Mouse (Mus musculus): Measurements from ENCODE around the gene Haus6.

DNA sequence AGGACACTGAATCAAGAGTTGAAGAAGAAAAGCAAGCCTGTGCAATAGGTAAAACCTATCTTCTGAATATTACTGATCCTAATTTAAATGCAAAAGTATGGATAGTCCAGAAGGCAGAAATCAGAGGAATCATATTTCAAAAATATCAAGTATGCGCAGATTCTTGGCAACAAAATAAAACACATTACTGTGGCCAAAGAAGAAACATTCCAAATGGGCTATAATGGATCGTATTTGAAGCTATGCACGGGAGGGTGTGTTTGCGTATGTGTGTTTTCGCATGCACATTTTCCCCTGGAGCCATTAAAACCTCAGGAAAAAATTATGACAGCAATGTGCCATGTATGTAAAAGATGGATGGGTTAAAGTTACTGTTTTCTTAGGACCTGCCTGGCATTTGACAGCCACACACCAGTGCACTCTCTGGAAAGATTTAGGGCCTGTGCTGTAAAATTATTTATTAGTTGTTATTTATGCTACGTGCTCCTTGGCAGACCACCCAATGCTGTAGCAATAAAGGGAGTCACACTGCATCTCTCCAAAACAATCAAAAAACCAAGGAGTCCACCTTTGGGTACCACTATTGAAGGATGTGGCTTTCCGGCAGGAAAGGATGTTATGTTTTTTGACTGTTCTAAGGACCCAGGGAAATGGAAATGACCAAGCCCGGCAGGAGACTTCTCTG, 78.3 kb downstream of the Haus6 start:
- TF ChIP-seq POLR2A (IDR thresholded peaks at IDR 0.05; ENCODE audit: insufficient read depth, low read length) (no peak), CTCF (IDR thresholded peaks at IDR 0.05; ENCODE audit: low read depth, low read length) (no peak)

Measured in ES-Bruce4 (cell line).